Mouse (Mus musculus) small intestine, adult 2 months (tissue): ENCODE data around the gene Selenoh. TPM values are rescaled to one million over a fixed set of nuclear protein-coding genes. Genes with fewer than 3 reads are reported as not detected.

Experiments
- H3K27ac ChIP-seq: fragments of 200-500 bp; 2 replicates; pipeline ENCODE4 v1.5.1; 2012; ENCODE audit warnings: low read depth, low read length, control low read depth, inconsistent platforms; ENCODE audit not compliant: insufficient read depth
- H3K27me3 ChIP-seq: fragments of 200-500 bp; 2 replicates; pipeline ENCODE4 v1.6.1; 2012; ENCODE audit warnings: mild to moderate bottlenecking, moderate library complexity, low read length, inconsistent platforms; ENCODE audit not compliant: control insufficient read depth, insufficient read depth
- H3K36me3 ChIP-seq: fragments of 200-500 bp; 2 replicates; pipeline ENCODE4 v1.6.1; 2012; ENCODE audit warnings: mild to moderate bottlenecking, low read length, control low read depth, inconsistent platforms; ENCODE audit not compliant: control insufficient read depth, insufficient read depth
- H3K4me1 ChIP-seq: fragments of 200-500 bp; 2 replicates; pipeline ENCODE4 v1.6.1; 2012; ENCODE audit warnings: low read length, inconsistent platforms, mixed read lengths; ENCODE audit not compliant: control insufficient read depth, insufficient read depth, insufficient read length
- H3K4me3 ChIP-seq: fragments of 200-500 bp; 2 replicates; pipeline ENCODE4 v1.5.1; 2012; ENCODE audit warnings: low read depth, mild to moderate bottlenecking, control low read depth, inconsistent platforms, low read length, moderate library complexity
- CTCF ChIP-seq: fragments of 200-500 bp; IDR thresholded peaks from 2 replicates; pipeline ENCODE4 v1.5.1; 2012; ENCODE audit warnings: low read depth, mild to moderate bottlenecking, control low read depth, inconsistent platforms, low read length, moderate library complexity, mixed read lengths; ENCODE audit not compliant: insufficient replicate concordance, insufficient read length; ENCODE audit errors: extremely low read depth
- POLR2A ChIP-seq: fragments of 200-500 bp; IDR thresholded peaks from 2 replicates; pipeline ENCODE4 v1.6.1; 2012; ENCODE audit warnings: low read depth, mild to moderate bottlenecking, control low read depth, inconsistent platforms, low read length, moderate library complexity
- WGBS: fragments of 180-500 bp; shearing (Covaris S2); methylation state at CpG from one replicate; pipeline ENCODE4 v1.1.7; 2018; 5-methylcytosine and 5-hydroxymethylcytosine counted together
- polyA plus RNA-seq: library from polyadenylated mRNA; depleted of rRNA; stranded (reverse); fragments of >200 nt; gene quantifications from 2 replicates; pipeline ENCODE4 v1.2.3, GENCODE M21; 2012; rRNA removed

Gene Selenoh
- 42.8 and 47.3 TPM in 2 replicates for polyA plus RNA-seq

GRCm38 (mm10) chr2:84670569-84670933 is at the start of gene Selenoh:
TSS of gene Selenoh (minus strand) at chr2:84670770.
- TF ChIP-seq CTCF (no peak), POLR2A (peak; percentile 48; the same call in 1 of the 2 replicates)
- H3K27ac ChIP-seq = peak within 1 kb of the TSS; percentile 38
- no peaks in the 10 kb centered on the region for H3K27me3 ChIP-seq
- peaks cover 3% of the 10 kb centered on the region for H3K4me1 ChIP-seq
- peak within 1 kb of the TSS; percentile 98 for H3K4me3 ChIP-seq
- WGBS = under 1% methylated on average over 20 of the region's 20 CpGs
- peaks cover 21% of the 10 kb centered on the region for H3K36me3 ChIP-seq

GRCm38 (mm10) chr2:84717357-84717756 is 46.8 kb upstream of the Selenoh start:
- no peak overlapping the region for H3K4me3 ChIP-seq
- TF ChIP-seq CTCF (no peak), POLR2A (no peak)
- H3K27me3 ChIP-seq = no peaks in the 10 kb centered on the region
- peaks cover 6% of the 10 kb centered on the region; the same call in 1 of the 2 replicates for H3K4me1 ChIP-seq
- no peak overlapping the region for H3K27ac ChIP-seq
- 0 out of 2 replicates have a peak, but pooled peaks cover 6% of the 10 kb centered on the region for H3K36me3 ChIP-seq
- WGBS = 92% methylated on average over 4 of the region's 4 CpGs

- Histone ChIP-seq H3K27ac (peak overlapping the region; percentile 92), H3K4me3 (no peak overlapping the region), H3K27me3 (no peaks in the 10 kb centered on the region), H3K36me3 (0 out of 2 replicates have a peak, but pooled peaks cover 6% of the 10 kb centered on the region), H3K4me1 (peaks cover 6% of the 10 kb centered on the region; the same call in 1 of the 2 replicates)
- TF ChIP-seq POLR2A (no peak), CTCF (no peak)
- 12% methylated on average over 9 of the region's 9 CpGs for WGBS
These were observed 46.1 kb upstream of the Selenoh start for GRCm38 (mm10) chr2:84716423-84717355.

DNA sequence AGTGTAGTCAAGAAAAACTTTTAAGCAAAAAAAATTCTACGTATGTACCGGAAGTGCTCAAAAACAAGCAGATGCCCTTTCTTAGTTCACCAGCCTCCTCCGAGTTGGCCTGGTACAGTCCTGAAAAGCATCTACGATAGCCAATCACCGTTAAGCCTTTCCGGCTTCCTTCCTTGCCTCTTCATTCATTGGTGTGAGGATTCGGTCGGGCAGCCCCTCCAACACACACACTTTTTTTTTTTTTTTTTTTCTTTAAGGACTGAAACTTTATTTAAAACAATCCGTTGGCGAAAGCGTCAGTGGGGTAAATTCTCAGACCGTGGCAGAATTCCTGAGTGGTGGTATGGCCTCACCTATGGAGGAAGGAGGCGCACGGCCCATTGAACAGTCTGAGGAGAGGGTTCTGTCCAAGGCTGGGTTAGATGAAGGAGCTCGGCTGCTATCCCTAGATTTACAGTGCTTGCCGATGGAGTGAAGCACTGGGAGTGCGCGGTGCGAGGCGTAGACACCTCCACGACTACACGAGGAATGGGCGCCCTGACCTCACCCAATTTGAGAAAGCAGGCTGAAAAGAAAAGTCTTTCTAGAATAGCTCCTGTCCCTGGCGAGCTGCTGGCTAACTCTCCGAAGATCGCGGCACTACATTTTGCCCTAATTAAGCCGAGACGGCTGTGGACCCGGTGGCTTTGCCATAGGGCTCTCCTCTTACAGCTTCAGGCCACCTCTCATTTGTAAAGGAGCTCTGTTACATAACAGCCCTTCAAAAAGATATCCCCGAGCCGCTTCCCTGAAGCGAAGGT is 45.2 kb upstream of the Selenoh start:
- peaks cover 6% of the 10 kb centered on the region; the same call in 1 of the 2 replicates for H3K4me1 ChIP-seq

GRCm38 (mm10) chr2:84714811-84715561 is 44.4 kb upstream of the Selenoh start, which contains the start of gene Zdhhc5:
TSS of gene Zdhhc5 (minus strand) at chr2:84715180.
- peak within 1 kb of the TSS; percentile 87 for H3K4me3 ChIP-seq
- H3K36me3 ChIP-seq = peaks cover 8% of the 10 kb centered on the region
- peak within 1 kb of the TSS; percentile 92 for H3K27ac ChIP-seq
- no peaks in the 10 kb centered on the region for H3K27me3 ChIP-seq
- H3K4me1 ChIP-seq = peaks cover 6% of the 10 kb centered on the region; the same call in 1 of the 2 replicates
- TF ChIP-seq CTCF (no peak), POLR2A (peak; percentile 83)
- WGBS = under 1% methylated on average over 106 of the region's 107 CpGs

More for the DNA sequence above, 45.2 kb upstream of the Selenoh start:
- Histone ChIP-seq H3K4me3 (peak overlapping the region; percentile 87), H3K36me3 (peaks cover 2% of the 10 kb centered on the region; the same call in 1 of the 2 replicates), H3K27me3 (no peaks in the 10 kb centered on the region), H3K27ac (peak overlapping the region; percentile 92)
- TF ChIP-seq CTCF = no peak
- TF ChIP-seq POLR2A = 0 out of 2 replicates have a peak, but pooled peaks have one; percentile 7
- WGBS = under 1% methylated on average over 33 of the region's 33 CpGs

- peak overlapping the region; percentile 87 for H3K4me3 ChIP-seq
- WGBS = under 1% methylated on average over 25 of the region's 26 CpGs
- no peaks in the 10 kb centered on the region for H3K27me3 ChIP-seq
- TF ChIP-seq POLR2A = no peak
- peak overlapping the region; percentile 90 for H3K27ac ChIP-seq
- peaks cover 11% of the 10 kb centered on the region for H3K36me3 ChIP-seq
- peaks cover 6% of the 10 kb centered on the region; the same call in 1 of the 2 replicates for H3K4me1 ChIP-seq
These were observed 43.8 kb upstream of the Selenoh start for GRCm38 (mm10) chr2:84714422-84714810.
